Mouse (Mus musculus): Measurements from ENCODE around the gene Snx22. TPM values are rescaled to one million over a fixed set of nuclear protein-coding genes. Genes with fewer than 3 reads are reported as not detected.
A peak's percentile ranks its signal among the peaks of the same experiment; 100 is the strongest.

Snx22 gene
- total RNA-seq, 2 experiments from 2014 or later = 1.3 to 2.9 TPM

DNA sequence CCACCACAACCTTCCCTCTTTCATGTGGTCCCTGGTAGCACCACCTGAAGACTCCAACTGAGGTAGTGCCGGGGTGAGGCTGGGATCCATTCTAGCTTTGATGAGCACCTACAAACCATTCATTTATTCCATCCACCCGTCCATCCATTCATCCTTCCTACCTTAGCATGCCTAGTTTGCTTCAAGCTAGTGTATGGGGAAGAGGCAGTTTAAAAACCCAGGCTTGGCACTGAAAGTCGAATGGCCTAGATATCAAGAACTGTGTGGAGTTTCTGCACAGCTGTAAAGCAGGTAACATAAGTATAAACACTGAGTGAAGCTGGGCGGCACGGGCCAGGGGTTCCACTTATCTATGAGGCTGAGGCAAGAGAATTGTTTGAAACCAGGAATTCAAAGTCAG, 632 bp upstream of the Snx22 start:
- DNase-seq (ENCODE audit: low spot score in 2 of 2) = no peak

DNA sequence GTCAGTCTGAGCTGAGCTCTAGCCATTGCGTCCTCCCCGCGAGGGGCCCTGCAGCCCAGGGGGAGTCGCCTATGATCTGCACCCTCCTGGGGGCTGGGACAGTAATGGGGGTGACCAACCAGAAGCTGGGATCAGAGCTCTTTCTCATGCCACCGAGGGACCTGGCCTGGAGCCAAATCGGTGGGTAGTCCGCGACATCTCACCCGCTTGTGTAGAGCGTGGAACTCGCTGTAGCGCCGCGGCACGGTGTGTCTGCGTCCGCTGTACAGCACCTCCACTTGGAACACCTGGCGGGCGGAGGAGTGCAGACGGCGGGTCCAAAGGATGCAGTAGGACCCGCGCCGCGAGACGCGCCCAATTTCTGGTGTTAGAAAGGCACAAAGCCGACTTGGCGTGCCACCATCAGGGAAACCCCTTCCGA, 538 bp downstream of the Snx22 start:
- no peak for DNase-seq (ENCODE audit: low spot score in 2 of 2)

DNA sequence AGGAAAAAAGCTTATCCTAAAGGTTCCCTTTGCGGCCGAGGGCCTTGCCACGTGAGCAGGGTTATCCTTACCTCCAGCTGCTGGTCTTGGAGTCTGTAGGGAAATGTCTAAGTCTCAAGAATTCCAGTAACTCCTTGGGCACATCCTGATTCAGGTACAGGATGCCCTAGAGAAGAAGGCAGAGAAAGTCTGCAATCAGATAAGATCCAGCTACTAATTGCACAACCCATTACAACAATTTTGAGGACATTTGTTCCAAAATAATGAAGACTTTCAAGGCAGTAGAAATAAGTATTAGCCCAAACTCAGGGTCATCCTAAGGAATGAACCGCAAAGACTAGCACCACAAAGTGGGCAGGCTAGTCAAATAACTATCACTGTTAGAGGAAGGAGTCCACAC, 1.5 kb downstream of the Snx22 start:
- DNase-seq (ENCODE audit: low spot score in 2 of 2) = no peak

DNA sequence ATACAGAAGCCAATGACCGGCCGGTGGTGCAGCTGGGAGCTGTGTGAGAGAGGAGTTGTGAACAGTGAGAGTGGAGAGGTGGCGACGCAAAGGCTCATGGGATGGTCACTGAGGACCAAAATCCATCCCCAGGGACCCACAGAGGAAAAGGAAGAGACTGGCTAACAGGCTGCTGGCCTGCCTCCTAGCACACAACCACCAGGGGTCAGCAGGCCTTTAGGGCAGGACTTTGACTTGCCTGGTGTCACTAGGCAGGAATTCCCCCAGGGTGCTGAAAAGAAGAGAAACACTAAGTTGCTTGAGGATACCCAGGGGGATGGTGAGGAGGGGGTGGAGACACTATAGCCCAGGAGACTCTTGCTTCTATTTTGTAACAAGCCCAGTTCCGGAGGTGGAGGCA, 2.0 kb downstream of the Snx22 start:
- DNase-seq (ENCODE audit: low spot score in 2 of 2) = no peak

DNA sequence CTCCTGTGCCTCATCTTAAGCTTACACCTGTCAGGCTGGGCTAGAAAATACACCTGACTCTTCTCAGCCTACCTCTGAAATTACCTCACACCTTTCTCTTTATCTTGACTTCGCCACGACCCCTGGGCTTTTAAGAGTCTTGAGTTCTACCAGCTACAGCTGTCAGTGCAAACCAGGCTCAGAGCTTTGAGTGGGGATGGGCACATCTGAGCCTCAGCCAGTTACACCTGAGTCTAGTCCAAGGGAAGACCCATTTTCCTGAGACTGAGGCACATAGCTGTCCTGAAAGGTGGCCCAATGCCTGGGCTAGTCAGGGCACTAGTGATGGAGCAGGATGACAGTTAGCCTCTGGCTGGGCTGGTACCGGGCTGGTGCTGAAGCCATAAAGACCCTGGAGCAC, 2.7 kb downstream of the Snx22 start:
- no peak for DNase-seq (ENCODE audit: low spot score in 2 of 2)

DNA sequence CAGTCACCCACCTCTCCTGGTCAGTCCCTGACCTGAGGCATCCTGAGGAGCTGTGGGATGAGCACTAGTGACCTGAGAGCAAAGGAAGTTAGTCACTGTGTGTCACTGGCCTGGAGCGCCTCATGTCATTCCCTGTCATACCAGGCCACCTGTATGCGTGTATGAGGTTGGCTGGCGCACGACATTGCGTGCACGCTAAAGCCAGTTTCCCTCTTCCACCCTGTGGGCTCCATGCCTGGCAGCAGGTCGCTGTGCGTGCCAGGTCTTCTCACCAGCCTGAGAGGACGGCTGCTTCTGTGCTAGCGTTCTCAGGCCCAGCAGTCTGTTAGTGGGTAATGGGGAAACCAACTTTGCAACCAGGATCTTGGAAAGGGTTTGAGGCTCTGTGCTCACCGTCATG, 5.2 kb downstream of the Snx22 start:
- DNase-seq (ENCODE audit: low spot score in 2 of 2) = no peak

DNA sequence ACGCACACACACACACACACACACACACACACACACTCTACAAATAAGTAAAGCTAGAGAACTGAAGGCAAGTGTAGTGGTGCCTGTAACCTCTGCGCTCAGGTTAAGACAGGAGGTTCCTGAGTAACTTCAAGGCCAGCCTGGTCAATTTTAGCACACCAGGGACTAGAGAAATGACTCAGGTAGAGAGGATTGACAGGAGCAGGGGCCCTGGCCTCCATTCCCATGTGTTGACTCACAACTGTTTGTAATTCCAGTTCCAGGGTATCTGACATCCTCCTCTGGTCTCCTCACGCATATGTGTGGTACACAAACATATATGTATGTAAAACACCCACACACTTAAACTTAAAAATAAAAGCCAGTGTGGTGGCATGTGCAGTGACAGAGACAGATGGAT, 6.1 kb downstream of the Snx22 start:
- no peak for DNase-seq (ENCODE audit: low spot score in 2 of 2)

DNA sequence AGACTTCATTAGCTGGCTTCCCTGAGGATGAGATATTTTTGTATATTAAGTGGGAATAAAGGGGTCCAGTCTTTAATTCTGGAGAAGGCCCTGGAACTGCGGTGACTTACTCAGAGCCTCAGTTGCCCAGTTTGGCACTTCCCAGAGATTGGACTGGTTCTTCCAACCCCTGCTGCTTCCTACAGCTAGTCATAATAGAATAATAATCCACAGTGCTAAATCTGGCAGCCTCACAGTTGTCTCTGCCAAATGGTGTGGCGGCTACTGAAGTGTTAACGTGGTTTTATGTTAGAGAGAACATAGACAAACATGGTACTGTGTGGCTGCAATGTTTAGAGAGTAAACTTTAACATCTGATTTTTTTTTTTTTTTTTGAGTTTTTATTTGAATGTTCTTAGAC, 7.9 kb downstream of the Snx22 start:
- DNase-seq (ENCODE audit: low spot score in 2 of 2) = no peak

DNA sequence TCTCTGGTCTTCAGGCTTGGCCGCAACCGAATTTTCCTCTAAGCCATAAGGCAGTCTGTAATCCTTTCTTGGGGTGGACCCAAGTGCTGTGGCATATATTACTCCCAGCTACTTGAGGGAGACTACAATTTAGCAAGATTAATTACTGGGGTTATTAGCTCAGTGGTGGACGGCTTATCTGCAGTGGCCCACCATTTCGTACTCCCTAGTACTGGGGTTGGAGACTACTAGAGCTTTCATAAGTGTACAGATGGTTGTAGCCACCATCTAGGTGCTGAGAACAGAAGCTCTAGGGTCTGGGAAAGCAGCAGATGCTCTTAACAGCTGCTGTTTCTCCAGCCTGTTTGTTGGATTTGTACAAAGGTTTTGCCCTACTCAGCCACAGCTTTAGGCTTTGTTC, 8.5 kb downstream of the Snx22 start:
- DNase-seq (ENCODE audit: low spot score in 2 of 2) = no peak

DNA sequence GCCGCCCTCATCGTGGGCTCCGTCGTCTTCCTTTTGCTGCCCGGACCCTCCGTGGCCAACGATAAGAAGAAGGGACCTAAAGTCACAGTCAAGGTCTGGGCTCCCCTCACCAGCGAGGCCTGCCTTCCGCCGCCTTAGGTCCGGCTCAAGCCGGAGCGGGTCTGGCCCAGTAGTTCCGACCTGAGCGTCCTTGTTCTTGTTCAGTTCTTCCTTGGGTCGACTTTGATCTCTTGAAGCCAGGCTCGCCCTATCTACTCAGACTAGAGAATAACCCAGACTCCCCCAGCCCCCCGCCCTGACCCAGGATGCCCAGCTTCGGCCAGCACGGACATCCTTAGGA, 9.2 kb downstream of the Snx22 start:
- no peak for DNase-seq (ENCODE audit: low spot score in 2 of 2)

DNA sequence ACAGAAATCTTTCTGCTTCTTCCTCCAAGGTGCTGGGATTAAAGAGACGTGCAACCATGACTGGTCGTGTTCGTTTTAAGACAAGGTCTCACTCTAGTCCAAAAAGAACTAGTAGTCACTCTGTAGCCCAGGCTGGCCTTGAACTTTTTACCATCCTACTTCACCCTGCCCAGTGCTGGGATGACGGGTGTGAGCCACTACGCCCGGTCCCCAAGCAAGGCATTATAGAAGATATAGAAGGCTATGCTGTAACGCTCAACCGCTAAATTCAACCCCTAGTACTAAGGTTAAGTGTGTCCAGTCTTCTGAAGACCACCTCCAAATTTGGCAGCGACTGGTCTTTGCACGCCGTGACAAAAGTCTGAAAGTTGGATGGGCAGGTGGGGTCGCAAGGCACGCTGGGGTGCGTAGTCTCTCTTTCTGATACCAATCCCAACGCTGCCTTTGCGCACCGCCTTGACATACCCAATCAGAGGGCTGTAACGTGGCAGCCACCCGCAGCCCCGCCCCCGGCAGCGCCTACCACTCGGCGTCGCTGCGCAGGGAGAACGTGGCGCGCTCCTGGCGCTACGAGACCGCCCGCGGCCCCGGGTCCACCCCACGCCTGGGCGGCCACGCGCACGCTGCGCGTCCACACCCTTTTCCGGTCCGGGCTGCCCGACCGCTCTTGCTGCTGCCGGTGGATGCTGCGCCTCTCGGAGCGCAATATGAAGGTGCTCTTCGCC, 9.8 kb downstream of the Snx22 start, which contains the start of gene Ppib:
Gene Ppib, plus strand, starts transcription at position 640 of the 725 bp plus-strand sequence.
- peak; percentile 92 to 93 for DNase-seq (ENCODE audit: low spot score in 2 of 2)

DNA sequence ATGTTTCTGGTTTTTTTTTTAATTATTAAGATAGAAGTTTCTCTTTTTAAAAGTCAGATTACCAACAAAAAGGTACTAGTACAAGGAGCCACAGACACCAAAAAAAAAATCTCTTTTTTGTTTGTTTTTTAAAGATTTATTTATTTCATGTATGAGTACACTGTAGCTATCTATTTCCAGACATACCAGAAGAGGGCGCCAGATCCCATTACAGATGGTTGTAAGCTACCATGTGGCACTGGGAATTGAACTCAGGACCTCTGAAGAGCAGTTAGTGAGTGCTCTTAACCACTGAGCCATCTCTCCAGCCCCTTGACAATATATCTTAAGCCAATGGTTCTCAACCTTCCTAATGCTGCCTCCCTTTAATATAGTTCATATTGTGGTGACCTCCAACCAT, 15.9 kb downstream of the Snx22 start:
- DNase-seq (ENCODE audit: low spot score in 2 of 2) = no peak

DNA sequence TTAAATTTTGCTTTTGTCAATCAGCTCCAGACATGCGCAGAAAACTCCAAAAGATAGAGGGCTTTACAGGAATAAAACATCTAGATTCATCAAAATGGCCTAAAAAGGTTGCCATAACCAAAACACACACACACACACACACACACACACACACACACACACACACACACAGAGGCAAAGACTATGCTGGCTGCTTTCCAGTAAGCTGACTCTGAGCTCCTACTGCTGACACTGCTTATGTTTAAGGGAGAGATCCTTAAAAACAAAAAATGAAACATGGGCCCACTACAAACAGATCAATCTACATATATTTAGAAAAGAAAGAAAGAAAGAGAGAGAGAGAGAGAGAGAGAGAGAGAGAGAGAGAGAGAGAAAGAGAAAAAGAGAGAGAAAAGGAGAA, 16.8 kb downstream of the Snx22 start:
- DNase-seq (ENCODE audit: low spot score in 2 of 2) = no peak

DNA sequence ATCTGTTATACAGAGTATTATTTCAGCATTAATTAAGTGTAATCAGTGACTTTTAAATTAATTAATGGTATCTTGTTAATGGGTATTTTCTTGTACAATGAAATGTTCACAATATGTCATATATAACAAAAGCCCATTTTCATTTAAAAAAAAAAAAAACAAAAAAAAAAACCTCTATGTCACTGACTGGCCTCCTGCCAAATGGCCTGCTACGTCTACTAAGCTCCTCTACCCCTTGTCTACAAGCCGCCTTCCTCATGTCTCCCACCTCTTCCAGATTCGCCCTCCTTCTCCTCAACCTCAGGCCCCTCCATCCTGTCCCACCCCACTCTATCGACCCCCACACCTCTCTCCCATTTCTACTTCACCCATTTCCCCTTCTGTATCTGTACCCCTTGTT, 18.0 kb downstream of the Snx22 start:
- DNase-seq (ENCODE audit: low spot score in 2 of 2) = no peak

DNA sequence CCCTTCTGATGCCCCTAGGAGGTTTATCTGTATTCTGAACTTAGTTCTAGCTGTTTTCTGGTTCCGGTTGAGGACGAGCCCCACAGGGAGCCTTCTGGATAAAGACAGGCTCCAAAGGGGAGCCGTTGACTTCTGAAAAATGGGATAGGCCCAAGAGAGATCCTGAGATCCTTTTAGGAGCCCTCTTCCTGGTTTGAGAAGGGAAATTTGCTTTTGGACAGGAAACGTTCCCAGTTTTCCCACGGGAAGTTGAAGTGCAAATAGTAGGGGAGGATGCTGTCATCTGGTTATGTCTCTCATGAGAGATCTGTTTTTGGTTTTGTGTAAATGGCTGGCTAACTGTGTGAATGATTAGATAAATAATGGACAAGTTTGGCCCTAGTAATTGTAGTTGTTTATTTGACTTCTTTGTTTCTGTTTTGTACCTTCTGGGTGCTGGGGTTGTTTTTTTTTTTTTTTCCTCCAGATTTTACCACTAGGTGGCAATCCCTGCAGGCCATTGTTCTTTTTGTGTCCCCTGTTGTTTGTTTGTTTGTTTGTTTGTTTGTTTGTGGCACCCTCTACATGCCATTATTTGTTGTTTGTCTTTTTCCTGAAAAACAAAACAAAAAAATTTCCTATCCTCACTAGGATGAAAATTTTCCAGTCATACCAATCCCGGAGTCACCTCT, 19.5 kb downstream of the Snx22 start:
- DNase-seq (ENCODE audit: low spot score in 2 of 2) = no peak

DNA sequence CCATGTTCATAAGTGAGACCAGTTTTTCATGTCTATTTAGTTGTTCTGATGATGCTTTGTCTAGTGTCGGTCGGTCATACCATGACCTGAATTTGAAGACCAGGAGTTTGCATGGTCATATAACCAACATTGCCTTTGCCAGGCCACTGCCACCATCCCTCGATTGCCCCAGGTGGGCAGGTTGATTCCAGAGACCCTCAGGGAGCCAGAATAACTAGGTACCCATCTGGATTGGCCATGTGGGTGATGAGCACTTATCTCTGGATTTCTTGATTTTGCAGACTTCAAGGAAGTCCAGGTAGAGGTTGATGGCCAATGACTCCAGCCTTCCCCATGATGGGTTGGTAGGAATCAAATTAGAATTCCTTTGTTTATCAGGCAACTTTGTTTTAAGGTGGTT, 26.3 kb downstream of the Snx22 start:
- DNase-seq (ENCODE audit: low spot score in 2 of 2) = no peak

DNA sequence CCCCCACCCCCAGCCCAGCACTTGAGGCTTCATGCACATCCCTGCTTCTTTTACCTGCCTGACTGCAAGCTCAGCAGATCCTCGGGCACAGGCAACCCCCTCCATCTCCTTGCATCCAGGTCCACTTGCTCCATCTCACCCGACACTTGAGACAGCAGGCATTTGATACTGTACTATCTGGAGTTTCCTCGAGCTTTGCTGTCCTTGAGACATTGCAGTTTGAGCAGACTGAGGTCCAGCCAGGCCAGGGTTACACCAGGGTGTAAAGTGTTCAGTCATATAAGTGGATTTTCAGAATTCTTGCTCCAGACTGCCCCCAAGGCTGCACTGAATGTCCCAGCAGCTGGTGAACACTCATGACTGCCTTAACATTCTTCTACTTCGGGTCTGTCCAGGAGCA, 27.2 kb downstream of the Snx22 start:
- no peak for DNase-seq (ENCODE audit: low spot score in 2 of 2)

DNA sequence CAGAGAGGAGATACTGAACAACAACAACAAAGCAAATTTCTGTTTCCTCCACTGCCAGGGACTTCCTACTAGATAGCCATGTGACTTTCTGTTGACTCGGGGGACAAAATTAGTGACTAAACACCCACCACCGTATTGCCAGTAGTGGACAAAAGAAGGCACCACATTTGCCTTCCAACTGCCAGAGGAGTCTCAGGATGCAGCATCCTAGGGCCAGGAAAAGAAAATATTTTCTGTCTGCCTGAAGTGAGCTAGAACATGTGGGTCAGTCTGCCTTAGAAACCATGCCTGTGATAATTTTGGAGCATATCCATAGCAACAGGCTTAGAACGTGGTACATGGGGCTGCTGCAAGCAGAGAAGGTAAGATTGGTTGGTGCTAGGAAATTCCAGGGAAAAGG, 28.7 kb downstream of the Snx22 start:
- DNase-seq (ENCODE audit: low spot score in 2 of 2) = no peak

DNA sequence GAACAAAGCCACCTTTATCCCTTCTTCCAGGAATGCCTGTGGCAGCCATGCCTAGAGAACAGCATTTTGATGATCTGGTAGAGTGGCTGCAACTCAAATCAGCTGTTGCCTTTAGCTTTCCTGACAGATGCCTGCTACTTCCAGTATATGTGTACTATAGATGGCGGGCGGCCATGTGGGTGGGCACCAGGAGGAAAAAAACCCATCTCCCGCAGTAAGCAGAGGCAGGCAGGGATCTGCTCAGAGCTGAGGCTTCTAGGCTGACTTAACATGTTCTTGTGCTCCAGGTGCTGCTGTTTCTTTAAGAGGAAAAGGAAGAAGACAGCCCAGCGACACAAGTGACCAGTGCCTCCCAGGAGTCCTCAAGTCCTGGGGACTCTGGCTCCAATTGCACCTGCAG, 30.2 kb downstream of the Snx22 start:
- DNase-seq (ENCODE audit: low spot score in 2 of 2) = no peak

DNA sequence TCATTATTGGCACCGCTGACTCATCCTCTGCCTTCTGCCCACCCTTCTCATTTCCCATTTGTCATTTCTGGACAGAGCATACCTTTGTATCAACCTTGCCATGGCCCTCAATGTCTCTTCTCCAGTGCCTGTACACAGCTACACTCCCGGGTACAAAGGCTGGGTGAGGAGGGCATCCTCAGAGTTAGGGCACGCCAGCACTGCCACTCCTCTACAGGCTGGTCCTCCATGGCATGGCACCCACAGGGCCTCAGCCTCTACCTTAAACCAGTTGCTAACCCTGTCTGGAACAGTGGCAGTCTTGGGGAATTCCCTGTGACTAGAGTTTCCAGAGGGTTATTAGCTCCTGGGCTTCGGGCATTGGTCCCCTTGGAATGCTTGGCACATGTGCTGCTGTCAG, 30.9 kb downstream of the Snx22 start:
- no peak for DNase-seq (ENCODE audit: low spot score in 2 of 2)

DNA sequence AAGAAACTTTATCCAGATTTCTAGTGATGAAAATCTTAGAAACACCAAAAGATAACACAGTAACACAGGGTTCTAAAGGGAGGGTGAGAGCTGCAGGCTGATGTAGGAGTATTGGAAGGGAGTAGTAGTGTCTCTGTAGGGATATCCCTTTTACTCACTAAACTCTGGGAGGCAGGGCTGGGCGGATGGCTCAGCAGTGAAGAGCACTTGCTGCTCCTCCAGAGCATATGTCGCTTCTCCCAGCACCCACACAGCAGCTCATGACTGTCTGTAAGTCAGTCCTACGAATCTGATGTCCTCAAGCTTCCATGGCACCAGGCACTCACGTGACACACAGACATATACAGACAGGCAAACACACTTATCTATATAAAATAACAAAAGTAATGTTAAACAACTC, 31.4 kb downstream of the Snx22 start:
- DNase-seq (ENCODE audit: low spot score in 2 of 2) = no peak

DNA sequence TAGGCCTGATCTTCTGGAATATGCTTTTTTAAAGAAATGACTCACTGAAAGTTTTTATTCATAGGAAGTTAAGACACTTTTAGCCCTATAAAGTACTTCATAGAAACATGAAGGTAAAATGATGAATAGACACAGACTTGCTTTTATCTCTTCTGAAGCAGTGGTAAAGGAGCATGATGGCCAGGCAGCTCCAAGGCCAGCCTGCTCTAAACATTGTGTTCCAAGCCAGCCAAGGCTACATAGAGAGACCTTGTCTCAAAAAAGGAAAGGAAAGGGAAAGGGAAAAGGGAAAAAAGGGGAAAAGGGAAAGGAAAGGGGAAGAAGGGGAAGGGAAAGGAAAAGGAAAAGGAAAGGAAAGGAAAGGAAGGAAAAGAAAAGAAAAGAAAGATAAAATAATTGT, 48.9 kb downstream of the Snx22 start:
- no peak for DNase-seq (ENCODE audit: low spot score in 2 of 2)
